Mouse (Mus musculus) brain, embryonic 14.5 days (tissue): ENCODE data around the gene Dock8.

Source experiments
- CTCF ChIP-seq: fragments of 200-500 bp; IDR thresholded peaks from 2 replicates; pipeline ENCODE4 v1.5.1; 2012; ENCODE audit warnings: inconsistent platforms, mild to moderate bottlenecking, moderate library complexity, borderline replicate concordance; ENCODE audit not compliant: insufficient read depth, insufficient read length; ENCODE audit errors: extremely low read depth
- POLR2A ChIP-seq: fragments of 200-500 bp; IDR thresholded peaks from 2 replicates; pipeline ENCODE4 v1.6.1; 2012; ENCODE audit warnings: mild to moderate bottlenecking, inconsistent platforms, borderline replicate concordance; ENCODE audit not compliant: poor library complexity, insufficient read depth, insufficient read length, severe bottlenecking; ENCODE audit errors: extremely low read depth

GRCm38 (mm10) chr19:25116981-25117380 lies 117.6 kb downstream of the Dock8 start:
- TF ChIP-seq POLR2A: no peak
- TF ChIP-seq CTCF: no peak
